Mouse (Mus musculus) MEL (cell line): ENCODE results near the gene Pawr. TPM values are rescaled to one million over a fixed set of nuclear protein-coding genes. Genes with fewer than 3 reads are reported as not detected.

Experiments used
- DNase-seq: peaks from one replicate; pipeline ENCODE4 v3.0.0; 2011; ENCODE audit warnings: low read depth, low spot score
- H3K27ac ChIP-seq: 2 replicates; pipeline ENCODE4 v1.5.1; 2012; ENCODE audit warnings: low read depth, mild to moderate bottlenecking, control low read depth, low read length, moderate library complexity; ENCODE audit not compliant: control insufficient read depth
- H3K27me3 ChIP-seq, 2 experiments: fragments of 150-350 bp in 1 of 2; sonication (generic) in 1 of 2; 2 replicates each; pipeline ENCODE4 v1.6.1; 2012; ENCODE audit warnings: low read length in 2 of 2, mild to moderate bottlenecking in 2 of 2, improper control_type of control experiment in 1 of 2, moderate library complexity in 1 of 2; ENCODE audit not compliant: insufficient read depth in 2 of 2, control insufficient read depth in 1 of 2
- H3K36me3 ChIP-seq, 2 experiments: 2 replicates each; pipeline ENCODE4 v1.6.1; 2012 to 2014; ENCODE audit warnings: low read length in 2 of 2, improper control_type of control experiment in 1 of 2, inconsistent platforms in 1 of 2, mild to moderate bottlenecking in 1 of 2; ENCODE audit not compliant: insufficient read depth in 2 of 2, control insufficient read depth in 1 of 2
- H3K4me1 ChIP-seq, 2 experiments: fragments of 150-350 bp in 1 of 2; sonication (generic) in 1 of 2; 2 replicates each; pipeline ENCODE4 v1.6.1; 2012; ENCODE audit warnings: low read length in 2 of 2, improper control_type of control experiment in 1 of 2, mild to moderate bottlenecking in 1 of 2; ENCODE audit not compliant: insufficient read depth in 2 of 2, control insufficient read depth in 1 of 2
- H3K4me3 ChIP-seq, 2 experiments: fragments of 150-350 bp in 1 of 2; sonication (generic) in 1 of 2; 2 replicates each; pipeline ENCODE4 v1.5.1; 2012; ENCODE audit warnings: low read depth in 2 of 2, low read length in 2 of 2, mild to moderate bottlenecking in 2 of 2, moderate library complexity in 2 of 2, control low read depth in 1 of 2, improper control_type of control experiment in 1 of 2; ENCODE audit not compliant: control insufficient read depth in 1 of 2, insufficient read depth in 1 of 2
- H3K79me2 ChIP-seq: 2 replicates; pipeline ENCODE4 v1.6.1; 2012; ENCODE audit warnings: mild to moderate bottlenecking, low read length, moderate library complexity; ENCODE audit not compliant: control insufficient read depth, poor library complexity, insufficient read depth
- H3K9ac ChIP-seq: 2 replicates; pipeline ENCODE4 v1.6.1; 2012; ENCODE audit warnings: low read depth, mild to moderate bottlenecking, control low read depth, low read length, moderate library complexity; ENCODE audit not compliant: control insufficient read depth, poor library complexity, severe bottlenecking
- H3K9me3 ChIP-seq: fragments of 150-350 bp; sonication (generic); replicated peaks from 2 replicates; pipeline ENCODE4 v1.6.1; 2012; ENCODE audit warnings: mild to moderate bottlenecking, low read length, improper control_type of control experiment, moderate library complexity; ENCODE audit not compliant: insufficient read depth
- CHD2 ChIP-seq: IDR thresholded peaks from 2 replicates; pipeline ENCODE4 v1.6.1; 2011; ENCODE audit warnings: low read length, improper control_type of control experiment
- CTCF ChIP-seq, 3 experiments: IDR thresholded peaks in 2 of 3; conservative IDR thresholded peaks in 1 of 3; 2 replicates each; pipeline ENCODE4 v1.5.1; 2011 to 2012; ENCODE audit warnings: low read length in 3 of 3, low read depth in 2 of 3, mild to moderate bottlenecking in 2 of 3, improper control_type of control experiment in 1 of 3, inconsistent platforms in 1 of 3, mixed read lengths in 1 of 3, moderate library complexity in 1 of 3; ENCODE audit not compliant: control insufficient read depth in 1 of 3, insufficient read depth in 1 of 3, poor library complexity in 1 of 3, severe bottlenecking in 1 of 3
- ELF1 ChIP-seq: IDR thresholded peaks from 2 replicates; pipeline ENCODE4 v1.6.1; 2014; ENCODE audit warnings: low read depth, mild to moderate bottlenecking, inconsistent platforms, low read length, improper control_type of control experiment, moderate library complexity
- ETS1 ChIP-seq: IDR thresholded peaks from 2 replicates; pipeline ENCODE4 v1.6.1; 2012; ENCODE audit warnings: low read depth, mild to moderate bottlenecking, inconsistent platforms, low read length, improper control_type of control experiment, moderate library complexity
- JUND ChIP-seq: IDR thresholded peaks from 2 replicates; pipeline ENCODE4 v1.6.1; 2011; ENCODE audit warnings: low read depth, mild to moderate bottlenecking, improper control_type of control experiment, low read length
- KAT2A ChIP-seq: conservative IDR thresholded peaks from 2 replicates; pipeline ENCODE4 v1.6.1; 2012; ENCODE audit warnings: low read depth, low read length, improper control_type of control experiment, inconsistent platforms
- MAZ ChIP-seq: IDR thresholded peaks from 2 replicates; pipeline ENCODE4 v1.6.1; 2012; ENCODE audit warnings: low read depth, mild to moderate bottlenecking, inconsistent platforms, low read length, improper control_type of control experiment
- MEF2A ChIP-seq: IDR thresholded peaks from 2 replicates; pipeline ENCODE4 v1.6.1; 2014; ENCODE audit warnings: low read depth, mild to moderate bottlenecking, inconsistent platforms, low read length, improper control_type of control experiment; ENCODE audit not compliant: poor library complexity, insufficient replicate concordance, severe bottlenecking; ENCODE audit errors: extremely low read depth
- MYC ChIP-seq: IDR thresholded peaks from 2 replicates; pipeline ENCODE4 v1.6.1; 2011; ENCODE audit warnings: low read depth, mild to moderate bottlenecking, low read length, improper control_type of control experiment, moderate library complexity
- POLR2AphosphoS2 ChIP-seq: IDR thresholded peaks from 2 replicates; pipeline ENCODE4 v1.6.1; 2011; ENCODE audit warnings: low read length, improper control_type of control experiment
- POLR2AphosphoS5 ChIP-seq: IDR thresholded peaks from 2 replicates; pipeline ENCODE4 v1.6.1; 2012; ENCODE audit warnings: low read depth, borderline replicate concordance, mild to moderate bottlenecking, inconsistent platforms, low read length, moderate library complexity, mixed read lengths
- RAD21 ChIP-seq: IDR thresholded peaks from 2 replicates; pipeline ENCODE4 v1.6.1; 2011; ENCODE audit warnings: mild to moderate bottlenecking, low read depth, low read length, improper control_type of control experiment
- SMC3 ChIP-seq: IDR thresholded peaks from 2 replicates; pipeline ENCODE4 v1.6.1; 2011; ENCODE audit warnings: low read depth, low read length, improper control_type of control experiment
- TBP ChIP-seq: IDR thresholded peaks from 2 replicates; pipeline ENCODE4 v1.8.0; 2011; ENCODE audit warnings: low read depth, low read length, improper control_type of control experiment
- TCF12 ChIP-seq: IDR thresholded peaks from 2 replicates; pipeline ENCODE4 v1.6.1; 2014; ENCODE audit warnings: low read depth, mild to moderate bottlenecking, inconsistent platforms, low read length, improper control_type of control experiment, moderate library complexity
- UBTF ChIP-seq: IDR thresholded peaks from 2 replicates; pipeline ENCODE4 v1.6.1; 2012; ENCODE audit warnings: low read depth, mild to moderate bottlenecking, inconsistent platforms, low read length, improper control_type of control experiment, moderate library complexity, borderline replicate concordance; ENCODE audit not compliant: insufficient read depth
- ZC3H11A ChIP-seq: IDR thresholded peaks from 2 replicates; pipeline ENCODE4 v1.6.1; 2012; ENCODE audit warnings: low read depth, mild to moderate bottlenecking, inconsistent platforms, low read length, improper control_type of control experiment
- ZNF384 ChIP-seq: IDR thresholded peaks from 2 replicates; pipeline ENCODE4 v1.6.1; 2012; ENCODE audit warnings: low read depth, mild to moderate bottlenecking, inconsistent platforms, low read length, improper control_type of control experiment
- polyA plus RNA-seq, 2 experiments: library from polyadenylated mRNA; stranded (reverse) in 1 of 2; unstranded in 1 of 2; fragments of >175 nt in 1 of 2; fragments of >200 nt in 1 of 2; gene quantifications; 2 replicates each; pipeline versions ENCODE4 v1.2.1 to v1.2.4; 2012; ENCODE audit warnings: low replicate concordance in 2 of 2, low read depth in 1 of 2; ENCODE audit not compliant: insufficient read length in 2 of 2, insufficient read depth in 1 of 2, missing spikeins in 1 of 2
- total RNA-seq: library from RNA; depleted of rRNA; stranded (reverse); fragments of 300-350 nt; gene quantifications from 2 replicates; pipeline ENCODE4 v1.2.3, GENCODE M21; 2012

Gene Pawr
- total and polyA plus RNA-seq, 3 experiments = 20.7 to 29.6 TPM; not detected in 1

- DNase-seq = no peak
- Histone ChIP-seq H3K79me2 (no peaks in the 10 kb centered on the region), H3K36me3 (no peaks in the 10 kb centered on the region), H3K4me3 (no peak overlapping the region), H3K9ac (no peak overlapping the region), H3K4me1 (no peaks in the 10 kb centered on the region), H3K9me3 (no peaks in the 10 kb centered on the region), H3K27me3 (no peaks in the 10 kb centered on the region), H3K27ac (no peak overlapping the region)
- no peak for TF ChIP-seq ZC3H11A
- no peak for TF ChIP-seq MYC
- no peak for TF ChIP-seq SMC3
- TF ChIP-seq MAZ = no peak
- no peak for TF ChIP-seq CTCF (IDR thresholded peaks at IDR 0.05 in 2 of 3, conservative IDR thresholded peaks at IDR 0.05 in 1 of 3; ENCODE audit: control insufficient read depth in 1 of 3, insufficient read depth in 1 of 3, low read depth in 2 of 3, low read length in 3 of 3, poor library complexity in 1 of 3, severe bottlenecking in 1 of 3)
- TF ChIP-seq CHD2 = no peak
- no peak for TF ChIP-seq MEF2A
- no peak for TF ChIP-seq JUND
- TF ChIP-seq UBTF = no peak
- no peak for TF ChIP-seq POLR2AphosphoS2
- TF ChIP-seq RAD21 = no peak
- TF ChIP-seq TCF12 = no peak
- TF ChIP-seq ETS1 = no peak
- TF ChIP-seq ZNF384 = no peak
Observed at GRCm38 (mm10) chr10:108298841-108299545, 32.9 kb upstream of the Pawr start.

DNA sequence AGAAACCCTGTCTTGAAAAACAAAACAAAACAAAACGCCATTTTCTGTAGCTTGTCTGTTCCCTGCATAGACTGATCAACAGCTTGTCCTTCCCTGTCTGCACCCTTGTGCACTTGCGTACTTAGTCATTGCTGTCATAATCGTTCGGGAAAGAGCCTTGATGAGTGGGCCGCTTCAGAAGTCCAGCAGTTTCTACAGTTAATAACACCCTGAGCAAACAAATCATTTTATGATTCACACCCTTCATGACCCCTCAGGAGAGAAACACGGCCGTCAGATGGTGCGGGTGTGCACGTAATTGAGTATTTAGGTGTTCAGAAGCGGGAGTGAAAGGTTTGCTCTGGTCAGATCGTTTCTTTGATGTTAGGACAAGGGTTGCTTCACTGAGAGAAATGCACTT, 32.1 kb upstream of the Pawr start:
- Histone ChIP-seq H3K27me3 (no peaks in the 10 kb centered on the region), H3K79me2 (no peaks in the 10 kb centered on the region), H3K36me3 (no peaks in the 10 kb centered on the region), H3K27ac (no peak overlapping the region), H3K4me3 (no peak overlapping the region), H3K9me3 (no peaks in the 10 kb centered on the region), H3K9ac (no peak overlapping the region), H3K4me1 (no peaks in the 10 kb centered on the region)
- no peak for DNase-seq
- TF ChIP-seq CTCF (IDR thresholded peaks at IDR 0.05 in 2 of 3, conservative IDR thresholded peaks at IDR 0.05 in 1 of 3; ENCODE audit: control insufficient read depth in 1 of 3, insufficient read depth in 1 of 3, low read depth in 2 of 3, low read length in 3 of 3, poor library complexity in 1 of 3, severe bottlenecking in 1 of 3) = no peak
- TF ChIP-seq TBP = no peak
- TF ChIP-seq POLR2AphosphoS2 = no peak
- no peak for TF ChIP-seq KAT2A
- TF ChIP-seq MAZ = no peak
- TF ChIP-seq POLR2AphosphoS5 = no peak
- TF ChIP-seq ELF1 = no peak
